Mouse (Mus musculus) heart, postnatal 0 days (tissue): ENCODE data around the gene Pnmal2. TPM values are rescaled to one million over a fixed set of nuclear protein-coding genes. Genes with fewer than 3 reads are reported as not detected.
"Not testable (repeated sequence)": the region's sequence is repeated elsewhere in the genome, so short reads cannot be mapped to it uniquely, and the experiment has no call there.

ENCODE experiments used
- ATAC-seq: fragments of 200-750 bp; cut with Nextera tagmentation; 2 replicates; pipeline ENCODE4 v1.8.0; 2017; ENCODE audit warnings: low read depth, moderate number of reproducible peaks, moderate library complexity; ENCODE audit not compliant: insufficient read depth
- DNase-seq: peaks from one replicate; pipeline ENCODE4 v3.0.0-alpha.2; 2016; ENCODE audit warnings: low spot score
- H3K27ac ChIP-seq: fragments of 300-500 bp; sonication (generic); 2 replicates; pipeline ENCODE4 v1.5.1; 2014; ENCODE audit warnings: low read depth, mild to moderate bottlenecking
- H3K27me3 ChIP-seq: fragments of 300-500 bp; sonication (generic); 2 replicates; pipeline ENCODE4 v1.6.1; 2014; ENCODE audit warnings: low read length, mixed read lengths; ENCODE audit not compliant: control insufficient read depth, insufficient read depth
- H3K36me3 ChIP-seq: fragments of 300-500 bp; sonication (generic); replicated peaks from 2 replicates; pipeline ENCODE4 v1.6.1; 2014; ENCODE audit warnings: low read length, mixed read lengths; ENCODE audit not compliant: control insufficient read depth, insufficient read depth
- H3K4me1 ChIP-seq: fragments of 300-500 bp; sonication (generic); 2 replicates; pipeline ENCODE4 v1.6.1; 2014; ENCODE audit warnings: antibody characterized with exemption; ENCODE audit not compliant: control insufficient read depth, insufficient read depth
- H3K4me2 ChIP-seq: fragments of 300-500 bp; sonication (generic); 2 replicates; pipeline ENCODE4 v1.6.1; 2014; ENCODE audit warnings: low read depth, mild to moderate bottlenecking, low read length, moderate library complexity
- H3K4me3 ChIP-seq: fragments of 300-500 bp; sonication (generic); 2 replicates; pipeline ENCODE4 v1.5.1; 2014; ENCODE audit warnings: low read depth, low read length
- H3K9ac ChIP-seq: fragments of 300-500 bp; sonication (generic); replicated peaks from 2 replicates; pipeline ENCODE4 v1.6.1; 2014; ENCODE audit warnings: low read depth, low read length, mixed read lengths
- H3K9me3 ChIP-seq: fragments of 300-500 bp; sonication (generic); replicated peaks from 2 replicates; pipeline ENCODE4 v1.6.1; 2016; ENCODE audit warnings: low read length; ENCODE audit not compliant: control insufficient read depth
- CTCF ChIP-seq: IDR thresholded peaks from 2 replicates; pipeline ENCODE4 v1.5.1; 2016; ENCODE audit warnings: antibody characterized with exemption, control low read depth, low read depth
- EP300 ChIP-seq: IDR thresholded peaks from 2 replicates; pipeline ENCODE4 v1.6.1; 2016; ENCODE audit warnings: antibody characterized with exemption, low read depth
- WGBS: fragments of 180-500 bp; shearing (Covaris S2); extraction: QIAGEN DNeasy Blood & Tissue Kit; methylation state at CpG from one replicate; pipeline ENCODE4 v1.1.7; 2014; 5-methylcytosine and 5-hydroxymethylcytosine counted together
- polyA plus RNA-seq: library from polyadenylated mRNA; unstranded; fragments of >200 nt; fragmentation: Nextera tagmentation; extraction: Ambion mirVana; gene quantifications from 2 replicates; pipeline ENCODE4 v1.2.1, GENCODE M21; 2015
- total RNA-seq: library from RNA; depleted of rRNA; stranded (reverse); fragments of >200 nt; gene quantifications from 2 replicates; pipeline ENCODE4 v1.2.3, GENCODE M21; 2014; ENCODE audit warnings: low replicate concordance

Pnmal2 gene
- total and polyA plus RNA-seq, 2 experiments from 2014 or later, result 3.4 to 4.0 TPM

DNA sequence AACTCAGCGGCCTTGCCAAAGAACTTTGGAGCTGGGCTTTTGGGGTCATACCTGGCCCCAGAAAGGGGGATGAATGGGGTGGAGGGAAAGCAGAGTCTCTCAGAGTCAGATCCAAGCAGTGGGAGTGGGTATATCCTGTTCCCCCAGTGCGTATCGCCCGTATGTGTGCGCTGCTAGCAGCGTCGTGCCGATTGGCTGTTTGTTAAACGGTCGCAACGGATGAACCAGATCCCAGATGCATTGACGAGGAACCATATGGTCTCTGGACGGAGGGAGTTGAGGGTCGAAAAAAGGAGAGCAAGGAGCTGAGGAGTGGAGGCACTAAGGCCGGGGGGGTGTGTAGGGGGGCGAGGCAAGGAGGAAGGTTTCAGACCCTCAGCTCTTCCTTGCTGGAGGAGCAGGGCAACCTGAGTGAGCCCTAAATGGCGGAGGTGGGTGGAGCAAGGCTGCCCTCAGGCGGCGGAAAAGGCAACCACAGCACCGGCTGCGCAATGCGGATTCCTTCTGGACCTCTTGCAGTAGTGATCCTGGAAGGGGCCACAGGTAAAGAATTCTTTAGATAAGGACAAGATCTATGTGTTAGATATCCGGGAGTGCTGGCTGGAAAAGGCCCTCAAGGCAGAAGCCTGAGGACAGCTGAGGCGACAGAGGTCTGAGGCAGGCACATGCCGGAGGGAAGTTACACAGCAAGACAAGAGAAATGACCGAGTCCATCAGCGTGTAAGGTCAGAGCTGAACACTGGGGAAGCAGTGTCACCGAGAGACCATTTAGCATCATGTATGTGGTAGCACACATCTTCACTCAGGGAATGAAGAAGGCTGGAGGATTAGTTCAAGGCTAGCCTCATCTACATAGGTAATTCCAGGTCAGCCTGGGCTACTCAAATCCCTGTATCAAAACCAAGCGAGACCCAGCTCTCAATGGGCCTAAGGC, 5.7 kb downstream of the Pnmal2 start:
- WGBS, result 9% methylated on average over 29 of the region's 29 CpGs
- Histone ChIP-seq H3K9ac (no peak overlapping the region), H3K4me2 (peak overlapping the region; percentile 56), H3K27me3 (peaks cover 19% of the 10 kb centered on the region), H3K4me3 (peak overlapping the region; percentile 33), H3K9me3 (no peaks in the 10 kb centered on the region), H3K36me3 (no peaks in the 10 kb centered on the region), H3K27ac (no peak overlapping the region), H3K4me1 (peaks cover 22% of the 10 kb centered on the region)
- peak; percentile 88 for TF ChIP-seq CTCF
- no peak for TF ChIP-seq EP300
- DNase-seq, result peak; percentile 44
- ATAC-seq, result 0 out of 2 replicates have a peak, but pooled peaks have one; percentile 18

DNA sequence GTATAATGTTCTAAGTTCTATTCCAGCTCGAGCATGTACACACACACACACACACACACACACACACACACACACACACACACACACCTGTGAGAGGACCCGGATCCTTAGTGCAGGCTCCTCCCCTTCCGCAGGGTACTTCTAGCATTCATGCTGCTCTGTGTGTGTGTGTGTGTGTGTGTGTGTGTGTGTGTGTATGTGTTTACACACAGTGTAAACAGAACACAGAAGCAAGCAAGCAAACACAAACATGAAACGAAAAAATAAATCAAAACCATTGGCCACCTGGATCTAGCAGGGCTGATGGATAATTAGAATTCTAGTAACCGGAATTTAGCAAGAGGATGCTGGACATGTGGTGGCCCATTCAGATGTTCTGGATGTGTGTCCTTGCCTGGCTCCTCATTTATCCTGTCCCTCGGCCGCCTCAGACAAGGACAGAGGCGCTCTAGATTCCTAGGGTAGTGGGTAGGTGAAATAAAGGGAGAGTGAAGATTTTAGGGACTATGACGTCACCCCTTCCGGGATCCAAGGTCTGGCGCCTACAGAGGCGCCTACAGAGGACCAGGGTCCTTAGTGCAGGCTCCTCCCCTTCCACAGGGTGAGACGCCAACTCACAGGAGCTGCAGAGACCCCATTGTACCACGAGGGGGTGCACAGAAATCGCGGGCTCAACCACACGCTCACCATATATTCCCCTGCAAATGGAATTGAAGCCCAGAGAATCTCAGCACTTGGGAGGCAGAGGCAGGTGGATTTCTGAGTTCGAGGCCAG, 6.6 kb downstream of the Pnmal2 start:
- TF ChIP-seq EP300 (no peak), CTCF (peak; percentile 86)
- Histone ChIP-seq H3K4me1 (peaks cover 22% of the 10 kb centered on the region), H3K27me3 (peaks cover 10% of the 10 kb centered on the region), H3K9ac (no peak overlapping the region), H3K4me2 (no peak overlapping the region), H3K27ac (no peak overlapping the region), H3K9me3 (no peaks in the 10 kb centered on the region), H3K36me3 (no peaks in the 10 kb centered on the region), H3K4me3 (no peak overlapping the region)
- DNase-seq, result peak; percentile 80
- 24% methylated on average over 18 of the region's 18 CpGs for WGBS
- peak; percentile 81 for ATAC-seq

DNA sequence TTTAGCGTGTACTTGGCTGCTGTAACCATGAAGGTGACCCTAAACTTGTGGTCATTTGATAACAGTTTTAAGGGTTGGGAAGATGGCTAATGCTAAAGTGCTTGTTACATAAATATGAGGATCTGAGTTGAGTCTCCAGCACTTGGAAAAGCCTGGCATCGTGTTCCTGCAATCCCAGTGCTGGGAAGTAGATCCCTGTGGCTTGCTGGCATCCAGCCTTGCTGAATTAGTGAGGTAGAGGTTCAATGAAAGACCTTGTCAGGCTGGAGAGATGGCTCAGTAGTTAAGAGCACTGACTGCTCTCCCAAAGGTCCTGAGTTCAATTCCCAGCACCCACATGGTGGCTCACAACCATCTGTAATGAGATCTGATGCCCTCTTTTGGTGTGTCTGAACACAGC, 9.3 kb downstream of the Pnmal2 start:
- not testable (repeated sequence) for ATAC-seq, DNase-seq, H3K27me3 ChIP-seq, H3K27ac ChIP-seq, H3K36me3 ChIP-seq, H3K4me3 ChIP-seq, H3K4me2 ChIP-seq, H3K9me3 ChIP-seq, H3K4me1 ChIP-seq, H3K9ac ChIP-seq
- WGBS, result 65% methylated on average over 2 of the region's 2 CpGs

DNA sequence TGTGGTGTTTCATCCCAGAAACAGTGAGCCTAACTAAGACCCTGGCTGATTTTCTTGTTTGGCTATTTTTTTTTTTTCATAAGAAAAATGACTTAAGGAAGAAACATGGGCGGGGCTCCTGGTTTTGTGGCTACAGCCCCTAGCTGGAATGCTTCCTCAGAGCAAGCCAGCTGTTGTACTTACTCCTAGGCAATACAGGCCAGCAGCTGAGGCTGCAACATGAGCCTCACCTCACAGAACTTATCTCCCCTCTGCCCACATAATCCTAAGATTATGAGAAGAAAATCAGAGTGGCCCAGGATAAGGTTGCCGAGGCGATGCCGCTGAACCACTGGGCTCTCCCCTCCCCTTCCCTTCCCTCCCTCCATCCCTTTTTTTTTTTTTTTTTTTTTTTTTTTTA, 11.2 kb downstream of the Pnmal2 start:
- TF ChIP-seq EP300 (no peak), CTCF (no peak)
- Histone ChIP-seq H3K36me3 (no peaks in the 10 kb centered on the region), H3K4me2 (no peak overlapping the region), H3K27ac (no peak overlapping the region), H3K4me3 (no peak overlapping the region), H3K9me3 (no peaks in the 10 kb centered on the region), H3K9ac (no peak overlapping the region), H3K27me3 (0 out of 2 replicates have a peak, but pooled peaks cover 5% of the 10 kb centered on the region), H3K4me1 (no peaks in the 10 kb centered on the region)
- DNase-seq, result no peak
- 61% methylated on average over 4 of the region's 4 CpGs for WGBS
- no peak for ATAC-seq

DNA sequence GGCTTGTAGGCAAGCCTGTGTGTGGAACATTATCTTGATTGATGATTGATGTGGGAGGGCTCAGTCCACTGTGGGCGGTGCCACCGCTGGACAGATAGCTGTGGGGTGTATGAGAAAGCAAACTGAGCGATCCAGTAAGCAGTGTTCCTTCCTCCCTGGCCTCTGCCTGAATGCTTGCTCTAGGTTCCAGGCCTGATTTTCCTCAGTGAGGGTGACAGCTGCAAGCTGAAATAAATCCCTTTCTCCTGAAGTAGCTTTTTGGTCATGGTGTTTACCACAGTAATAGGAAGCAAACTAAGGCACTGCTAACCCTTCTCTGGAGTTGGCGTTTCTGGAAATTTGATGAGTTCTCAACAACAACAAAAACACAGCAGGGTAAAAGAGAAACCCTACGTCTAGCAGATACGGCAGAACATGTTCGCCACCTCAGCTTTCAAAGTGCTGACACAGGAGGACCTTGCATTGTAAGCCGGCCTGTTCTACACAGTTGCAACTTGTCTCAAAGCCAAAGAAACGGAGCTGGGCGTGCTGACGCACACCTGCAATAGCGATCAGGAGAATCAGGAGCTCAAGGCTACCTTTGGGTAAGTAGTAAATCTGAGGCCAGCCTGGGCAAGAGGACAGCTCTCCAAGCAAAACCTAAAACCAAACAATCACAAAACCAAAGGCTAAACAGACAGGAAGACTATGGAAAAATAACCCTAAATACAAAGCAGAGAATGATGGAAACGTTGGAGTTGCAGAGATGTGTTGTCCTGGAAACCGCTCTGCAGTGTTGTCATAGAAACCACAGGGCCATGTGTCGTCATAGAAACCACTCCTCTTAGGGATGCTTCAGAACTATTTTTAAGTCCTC, 12.2 kb downstream of the Pnmal2 start:
- Histone ChIP-seq H3K27me3 (0 out of 2 replicates have a peak, but pooled peaks cover 9% of the 10 kb centered on the region), H3K4me2 (no peak overlapping the region), H3K4me1 (no peaks in the 10 kb centered on the region), H3K36me3 (no peaks in the 10 kb centered on the region), H3K9ac (no peak overlapping the region), H3K4me3 (no peak overlapping the region), H3K27ac (no peak overlapping the region), H3K9me3 (no peaks in the 10 kb centered on the region)
- ATAC-seq (no peak), DNase-seq (no peak)
- 73% methylated on average over 15 of the region's 15 CpGs for WGBS
- no peak for TF ChIP-seq EP300
- no peak for TF ChIP-seq CTCF
